Mouse (Mus musculus) limb, embryonic 12.5 days (tissue): Measurements from ENCODE around the gene Cdk15. TPM values are rescaled to one million over a fixed set of nuclear protein-coding genes. Genes with fewer than 3 reads are reported as not detected.

Experiments used
- ATAC-seq: fragments of 200-750 bp; cut with Nextera tagmentation; 2 replicates; pipeline ENCODE4 v1.8.0; 2017; ENCODE audit warnings: low read depth, moderate TSS enrichment; ENCODE audit not compliant: insufficient number of reproducible peaks, insufficient read depth, low FRiP score, low TSS enrichment
- H3K27ac ChIP-seq: fragments of 300-500 bp; sonication (generic); 2 replicates; pipeline ENCODE4 v1.5.1; 2016; ENCODE audit warnings: mild to moderate bottlenecking, moderate library complexity
- H3K27me3 ChIP-seq: fragments of 300-500 bp; sonication (generic); 2 replicates; pipeline ENCODE4 v1.6.1; 2016; ENCODE audit warnings: mild to moderate bottlenecking, moderate library complexity
- H3K36me3 ChIP-seq: fragments of 300-500 bp; sonication (generic); 2 replicates; pipeline ENCODE4 v1.6.1; 2016; ENCODE audit warnings: mild to moderate bottlenecking, moderate library complexity
- H3K4me1 ChIP-seq: fragments of 300-500 bp; sonication (generic); replicated peaks from 2 replicates; pipeline ENCODE4 v1.6.1; 2016
- H3K4me2 ChIP-seq: fragments of 300-500 bp; sonication (generic); 2 replicates; pipeline ENCODE4 v1.6.1; 2016; ENCODE audit warnings: mild to moderate bottlenecking, moderate library complexity
- H3K4me3 ChIP-seq: fragments of 300-500 bp; sonication (generic); replicated peaks from 2 replicates; pipeline ENCODE4 v1.5.1; 2016; ENCODE audit warnings: mild to moderate bottlenecking
- H3K9ac ChIP-seq: fragments of 300-500 bp; sonication (generic); replicated peaks from 2 replicates; pipeline ENCODE4 v1.6.1; 2016; ENCODE audit warnings: mild to moderate bottlenecking, moderate library complexity
- H3K9me3 ChIP-seq: fragments of 300-500 bp; sonication (generic); 2 replicates; pipeline ENCODE4 v1.6.1; 2016; ENCODE audit warnings: mild to moderate bottlenecking, moderate library complexity
- WGBS: fragments of 180-500 bp; shearing (Covaris S2); methylation state at CpG from one replicate; pipeline ENCODE4 v1.1.7; 2016; 5-methylcytosine and 5-hydroxymethylcytosine counted together
- polyA plus RNA-seq: library from polyadenylated mRNA; unstranded; fragments of >200 nt; fragmentation: Nextera tagmentation; extraction: Ambion mirVana; gene quantifications from 2 replicates; pipeline ENCODE4 v1.2.1, GENCODE M21; 2016

Cdk15 gene
- polyA plus RNA-seq, 1 experiment from 2014 or later, result not detected

- Histone ChIP-seq H3K4me3 (no peak overlapping the region), H3K27me3 (no peaks in the 10 kb centered on the region), H3K4me2 (no peak overlapping the region), H3K9me3 (no peaks in the 10 kb centered on the region), H3K9ac (no peak overlapping the region), H3K4me1 (no peaks in the 10 kb centered on the region), H3K36me3 (no peaks in the 10 kb centered on the region), H3K27ac (no peak overlapping the region)
- no peak for ATAC-seq
- 63% methylated on average over 3 of the region's 3 CpGs for WGBS
Observed at GRCm38 (mm10) chr1:59360834-59361233, 104.1 kb downstream of the Cdk15 start.

GRCm38 (mm10) chr1:59361460-59361859 is 104.8 kb downstream of the Cdk15 start:
- ATAC-seq, result no peak
- H3K4me1 ChIP-seq, result no peaks in the 10 kb centered on the region
- no peaks in the 10 kb centered on the region for H3K9me3 ChIP-seq
- WGBS, result 68% methylated on average over 4 of the region's 4 CpGs
- H3K36me3 ChIP-seq, result no peaks in the 10 kb centered on the region
- no peak overlapping the region for H3K4me2 ChIP-seq
- H3K27ac ChIP-seq, result no peak overlapping the region
- no peak overlapping the region for H3K4me3 ChIP-seq
- H3K27me3 ChIP-seq, result no peaks in the 10 kb centered on the region
- H3K9ac ChIP-seq, result no peak overlapping the region

GRCm38 (mm10) chr1:59361966-59362365 is 105.3 kb downstream of the Cdk15 start:
- no peaks in the 10 kb centered on the region for H3K27me3 ChIP-seq
- H3K36me3 ChIP-seq, result no peaks in the 10 kb centered on the region
- H3K9me3 ChIP-seq, result no peaks in the 10 kb centered on the region
- no peak overlapping the region for H3K4me3 ChIP-seq
- H3K9ac ChIP-seq, result no peak overlapping the region
- no peaks in the 10 kb centered on the region for H3K4me1 ChIP-seq
- no peak for ATAC-seq
- H3K27ac ChIP-seq, result no peak overlapping the region
- WGBS, result 80% methylated on average over 4 of the region's 4 CpGs
- H3K4me2 ChIP-seq, result no peak overlapping the region

- Histone ChIP-seq H3K27me3 (no peaks in the 10 kb centered on the region), H3K9ac (no peak overlapping the region), H3K9me3 (no peaks in the 10 kb centered on the region), H3K4me3 (no peak overlapping the region), H3K27ac (no peak overlapping the region), H3K4me2 (no peak overlapping the region), H3K4me1 (peaks cover 23% of the 10 kb centered on the region), H3K36me3 (no peaks in the 10 kb centered on the region)
- 70% methylated on average over 9 of the region's 9 CpGs for WGBS
- no peak for ATAC-seq
Observed at GRCm38 (mm10) chr1:59364463-59365040, 107.8 kb downstream of the Cdk15 start.

- Histone ChIP-seq H3K4me2 (peak overlapping the region; percentile 30), H3K9ac (no peak overlapping the region), H3K27ac (peak overlapping the region; percentile 62), H3K4me1 (peaks cover 23% of the 10 kb centered on the region), H3K27me3 (no peaks in the 10 kb centered on the region), H3K4me3 (no peak overlapping the region), H3K9me3 (0 out of 2 replicates have a peak, but pooled peaks cover 3% of the 10 kb centered on the region), H3K36me3 (no peaks in the 10 kb centered on the region)
- ATAC-seq, result peak; percentile 71
- WGBS, result 6% methylated on average over 13 of the region's 13 CpGs
Observed at GRCm38 (mm10) chr1:59367928-59368648, 111.4 kb downstream of the Cdk15 start.

GRCm38 (mm10) chr1:59368649-59369319 is 112.1 kb downstream of the Cdk15 start:
- ATAC-seq, result peak; percentile 43; the same call in 1 of the 2 replicates
- WGBS, result 13% methylated on average over 10 of the region's 10 CpGs

GRCm38 (mm10) chr1:59369320-59369685 is 112.6 kb downstream of the Cdk15 start:
- Histone ChIP-seq H3K9ac (no peak overlapping the region), H3K4me2 (no peak overlapping the region), H3K9me3 (0 out of 2 replicates have a peak, but pooled peaks cover 3% of the 10 kb centered on the region), H3K27ac (peak overlapping the region; percentile 53; the same call in 1 of the 2 replicates), H3K4me1 (peaks cover 23% of the 10 kb centered on the region), H3K27me3 (no peaks in the 10 kb centered on the region), H3K4me3 (no peak overlapping the region), H3K36me3 (no peaks in the 10 kb centered on the region)
- 47% methylated on average over 7 of the region's 7 CpGs for WGBS
- no peak for ATAC-seq

More at GRCm38 (mm10) chr1:59368649-59369319, 112.1 kb downstream of the Cdk15 start:
- Histone ChIP-seq H3K27me3 (no peaks in the 10 kb centered on the region), H3K4me2 (peak overlapping the region; percentile 30; the same call in 1 of the 2 replicates), H3K4me1 (peaks cover 23% of the 10 kb centered on the region), H3K9ac (no peak overlapping the region), H3K27ac (peak overlapping the region; percentile 53; the same call in 1 of the 2 replicates), H3K4me3 (no peak overlapping the region), H3K36me3 (no peaks in the 10 kb centered on the region), H3K9me3 (0 out of 2 replicates have a peak, but pooled peaks cover 3% of the 10 kb centered on the region)

GRCm38 (mm10) chr1:59370355-59370950 is 113.7 kb downstream of the Cdk15 start:
- Histone ChIP-seq H3K36me3 (no peaks in the 10 kb centered on the region), H3K4me3 (no peak overlapping the region), H3K9ac (no peak overlapping the region), H3K27me3 (no peaks in the 10 kb centered on the region), H3K9me3 (0 out of 2 replicates have a peak, but pooled peaks cover 11% of the 10 kb centered on the region), H3K4me2 (no peak overlapping the region), H3K27ac (no peak overlapping the region), H3K4me1 (peaks cover 23% of the 10 kb centered on the region)
- no peak for ATAC-seq

GRCm38 (mm10) chr1:59376021-59376548 is 119.4 kb downstream of the Cdk15 start:
- 5% methylated on average over 13 of the region's 13 CpGs for WGBS
- Histone ChIP-seq H3K4me2 (no peak overlapping the region; the same call in 1 of the 2 replicates), H3K9me3 (0 out of 2 replicates have a peak, but pooled peaks cover 11% of the 10 kb centered on the region), H3K27ac (peak overlapping the region; percentile 53), H3K4me3 (no peak overlapping the region), H3K9ac (no peak overlapping the region), H3K36me3 (no peaks in the 10 kb centered on the region), H3K27me3 (no peaks in the 10 kb centered on the region), H3K4me1 (peaks cover 17% of the 10 kb centered on the region)
- ATAC-seq, result peak; percentile 42; the same call in 1 of the 2 replicates

- Histone ChIP-seq H3K4me2 (no peak overlapping the region), H3K4me3 (no peak overlapping the region), H3K27me3 (no peaks in the 10 kb centered on the region), H3K4me1 (peaks cover 17% of the 10 kb centered on the region), H3K9me3 (0 out of 2 replicates have a peak, but pooled peaks cover 8% of the 10 kb centered on the region), H3K36me3 (no peaks in the 10 kb centered on the region), H3K9ac (no peak overlapping the region), H3K27ac (peak overlapping the region; percentile 53; the same call in 1 of the 2 replicates)
- WGBS, result 8% methylated on average over 3 of the region's 3 CpGs
- ATAC-seq, result no peak; the same call in 1 of the 2 replicates
Observed at GRCm38 (mm10) chr1:59376557-59376956, 119.9 kb downstream of the Cdk15 start.
